Mouse (Mus musculus) spleen, adult 2 months (tissue): ENCODE results near the gene Akap10. TPM values are rescaled to one million over a fixed set of nuclear protein-coding genes. Genes with fewer than 3 reads are reported as not detected.
"Not testable (repeated sequence)": the region's sequence is repeated elsewhere in the genome, so short reads cannot be mapped to it uniquely, and the experiment has no call there.

Source experiments
- DNase-seq, 2 experiments: peaks; one replicate each; pipeline versions ENCODE4 v3.0.0 to v3.0.0-alpha.2; 2012 to 2021; ENCODE audit warnings: low spot score in 2 of 2, low read depth in 1 of 2
- H3K27ac ChIP-seq: fragments of 200-500 bp; 2 replicates; pipeline ENCODE4 v1.5.1; 2012; ENCODE audit warnings: low read length, inconsistent platforms; ENCODE audit not compliant: insufficient read depth
- H3K27me3 ChIP-seq: fragments of 200-500 bp; 2 replicates; pipeline ENCODE4 v1.6.1; 2012; ENCODE audit warnings: mild to moderate bottlenecking, moderate library complexity, low read length, inconsistent platforms; ENCODE audit not compliant: control insufficient read depth, insufficient read depth
- H3K36me3 ChIP-seq: fragments of 200-500 bp; 2 replicates; pipeline ENCODE4 v1.6.1; 2012; ENCODE audit warnings: mild to moderate bottlenecking, low read length, inconsistent platforms; ENCODE audit not compliant: control insufficient read depth, insufficient read depth
- H3K4me1 ChIP-seq: fragments of 200-500 bp; 2 replicates; pipeline ENCODE4 v1.6.1; 2011; ENCODE audit warnings: inconsistent platforms; ENCODE audit not compliant: control insufficient read depth, insufficient read depth, insufficient read length
- H3K4me3 ChIP-seq: fragments of 200-500 bp; 2 replicates; pipeline ENCODE4 v1.5.1; 2011; ENCODE audit warnings: mild to moderate bottlenecking, inconsistent platforms; ENCODE audit not compliant: insufficient read depth, insufficient read length; ENCODE audit errors: extremely low read depth
- CTCF ChIP-seq: fragments of 200-500 bp; IDR thresholded peaks from 2 replicates; pipeline ENCODE4 v1.5.1; 2011; ENCODE audit warnings: mild to moderate bottlenecking, inconsistent platforms; ENCODE audit not compliant: insufficient read depth, insufficient read length, insufficient replicate concordance; ENCODE audit errors: extremely low read depth
- POLR2A ChIP-seq: fragments of 200-500 bp; IDR thresholded peaks from 2 replicates; pipeline ENCODE4 v1.6.1; 2011; ENCODE audit warnings: low read depth, low read length, inconsistent platforms
- WGBS: fragments of 180-500 bp; shearing (Covaris S2); methylation state at CpG from one replicate; pipeline ENCODE4 v1.1.7; 2018; 5-methylcytosine and 5-hydroxymethylcytosine counted together
- polyA plus RNA-seq: library from polyadenylated mRNA; depleted of rRNA; stranded (reverse); fragments of >200 nt; gene quantifications from 2 replicates; pipeline ENCODE4 v1.2.3, GENCODE M21; 2012

The Akap10 gene
- polyA plus RNA-seq, 1 experiment = 10.9 TPM

DNA sequence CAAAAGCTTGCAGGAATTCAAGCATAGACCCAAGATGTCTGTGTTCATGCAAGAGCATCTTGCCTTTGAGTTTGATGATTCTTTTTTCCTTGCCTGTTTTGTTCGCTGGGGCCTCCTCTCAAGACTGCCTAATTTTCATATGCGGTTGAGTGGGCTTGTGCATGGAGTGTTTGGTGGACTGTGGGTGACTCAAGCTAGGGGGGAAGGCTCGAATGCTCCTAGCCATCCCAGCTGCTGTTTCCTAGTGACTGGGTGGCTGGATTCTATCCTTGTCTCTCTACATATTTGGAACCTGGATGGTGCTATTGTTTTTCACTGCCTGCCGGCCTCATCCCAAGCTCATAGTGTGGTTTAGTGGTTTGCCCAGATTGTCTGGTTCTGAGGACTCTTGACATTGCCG is 34.6 kb upstream of the Akap10 start:
- no peaks in the 10 kb centered on the region for H3K36me3 ChIP-seq
- no peak overlapping the region for H3K4me3 ChIP-seq
- WGBS = 93% methylated on average over 5 of the region's 5 CpGs
- H3K27ac ChIP-seq = no peak overlapping the region
- no peak for DNase-seq
- no peaks in the 10 kb centered on the region for H3K27me3 ChIP-seq
- no peaks in the 10 kb centered on the region for H3K4me1 ChIP-seq
- no peak for TF ChIP-seq POLR2A
- no peak for TF ChIP-seq CTCF

DNA sequence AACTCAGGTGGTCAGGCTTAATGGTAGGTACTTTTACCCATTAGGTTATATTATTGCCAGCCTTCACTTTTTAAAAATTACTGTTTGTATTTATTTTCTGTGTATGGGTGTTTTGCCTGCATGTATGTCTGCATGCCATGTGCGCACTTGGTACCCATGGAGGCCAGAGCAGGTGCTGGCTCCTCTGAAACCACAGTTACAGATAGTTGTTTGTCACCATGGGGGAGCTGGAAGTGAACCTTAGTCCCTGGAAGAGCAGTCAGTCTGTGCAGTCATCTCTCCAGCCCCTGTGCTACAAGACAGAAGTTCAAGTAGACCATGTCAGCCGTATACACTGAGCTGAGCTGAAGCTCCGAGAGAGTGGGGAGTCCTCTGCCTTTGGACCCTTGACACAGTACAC is 33.1 kb upstream of the Akap10 start:
- 92% methylated on average over 3 of the region's 3 CpGs for WGBS
- Histone ChIP-seq H3K27ac (no peak overlapping the region), H3K4me3 (no peak overlapping the region), H3K4me1 (no peaks in the 10 kb centered on the region), H3K27me3 (no peaks in the 10 kb centered on the region), H3K36me3 (no peaks in the 10 kb centered on the region)
- TF ChIP-seq POLR2A (no peak), CTCF (no peak)
- no peak for DNase-seq

- Histone ChIP-seq H3K27ac (no peak overlapping the region), H3K27me3 (peaks cover 2% of the 10 kb centered on the region; the same call in 1 of the 2 replicates), H3K4me1 (no peaks in the 10 kb centered on the region), H3K4me3 (no peak overlapping the region), H3K36me3 (no peaks in the 10 kb centered on the region)
- WGBS = 18% methylated on average over 6 of the region's 6 CpGs
- no peak for TF ChIP-seq POLR2A
- TF ChIP-seq CTCF = no peak
- DNase-seq = no peak
Observed at GRCm38 (mm10) chr11:61962684-61963083, 32.6 kb upstream of the Akap10 start.

DNA sequence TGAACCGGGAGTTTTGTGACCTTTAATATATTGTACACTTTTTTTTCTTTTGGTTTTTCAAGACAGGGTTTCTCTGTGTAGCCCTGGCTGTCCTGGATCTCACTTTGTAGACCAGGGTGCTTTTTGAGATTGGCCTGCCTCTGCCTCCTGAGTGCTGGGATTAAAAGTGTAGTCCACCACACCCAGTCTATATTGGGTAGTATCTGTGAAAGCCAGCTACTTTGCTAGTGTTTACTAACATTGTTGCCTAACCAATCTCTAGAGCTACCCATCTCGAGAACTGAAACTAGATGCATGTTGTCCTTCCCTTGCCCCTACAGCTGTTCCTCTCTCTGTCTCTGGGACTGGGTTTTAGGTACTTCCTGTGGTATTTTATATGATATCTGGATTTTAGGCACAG is 30.0 kb upstream of the Akap10 start:
- 72% methylated on average over 2 of the region's 2 CpGs for WGBS
- Histone ChIP-seq H3K36me3 (no peaks in the 10 kb centered on the region), H3K27ac (no peak overlapping the region), H3K4me1 (peaks cover 6% of the 10 kb centered on the region), H3K4me3 (no peak overlapping the region), H3K27me3 (peaks cover 7% of the 10 kb centered on the region)
- no peak for DNase-seq
- TF ChIP-seq CTCF = no peak
- no peak for TF ChIP-seq POLR2A

- H3K4me3 ChIP-seq, H3K36me3 ChIP-seq, H3K4me1 ChIP-seq, DNase-seq, H3K27me3 ChIP-seq, H3K27ac ChIP-seq: not testable (repeated sequence)
- 64% methylated on average over 6 of the region's 6 CpGs for WGBS
Observed at GRCm38 (mm10) chr11:61958706-61959105, 28.7 kb upstream of the Akap10 start.

DNA sequence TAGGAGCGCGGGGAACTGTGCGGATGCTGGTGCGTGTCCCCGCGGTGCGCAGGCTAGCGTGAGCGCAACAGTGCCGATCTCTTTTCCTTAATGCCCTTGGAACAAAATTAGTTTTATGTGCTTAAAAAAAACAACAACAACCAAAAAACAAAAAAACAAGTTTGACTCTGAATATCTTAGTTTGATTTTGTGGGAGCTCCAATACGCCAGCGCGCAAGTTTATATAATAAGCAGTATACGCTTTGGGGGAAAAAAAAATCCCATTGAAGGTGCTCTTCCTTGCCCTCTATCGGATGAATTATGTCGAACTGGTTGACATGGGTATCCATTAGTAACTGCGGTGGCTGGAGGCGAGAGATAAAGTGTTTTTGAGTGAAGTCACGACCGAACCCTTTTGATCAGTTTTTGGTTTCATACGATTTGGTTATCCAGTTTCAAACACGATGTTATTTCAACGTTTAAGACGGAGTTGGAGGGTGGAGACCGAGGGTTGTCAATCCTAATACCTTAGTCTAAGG is 27.3 kb upstream of the Akap10 start:
- Histone ChIP-seq H3K36me3 (no peaks in the 10 kb centered on the region), H3K27ac (peak overlapping the region; percentile 64; the same call in 1 of the 2 replicates), H3K4me1 (peaks cover 6% of the 10 kb centered on the region), H3K4me3 (peak overlapping the region; percentile 68), H3K27me3 (peaks cover 7% of the 10 kb centered on the region)
- 5% methylated on average over 25 of the region's 25 CpGs for WGBS
- DNase-seq = no peak
- TF ChIP-seq POLR2A = no peak
- no peak for TF ChIP-seq CTCF

DNA sequence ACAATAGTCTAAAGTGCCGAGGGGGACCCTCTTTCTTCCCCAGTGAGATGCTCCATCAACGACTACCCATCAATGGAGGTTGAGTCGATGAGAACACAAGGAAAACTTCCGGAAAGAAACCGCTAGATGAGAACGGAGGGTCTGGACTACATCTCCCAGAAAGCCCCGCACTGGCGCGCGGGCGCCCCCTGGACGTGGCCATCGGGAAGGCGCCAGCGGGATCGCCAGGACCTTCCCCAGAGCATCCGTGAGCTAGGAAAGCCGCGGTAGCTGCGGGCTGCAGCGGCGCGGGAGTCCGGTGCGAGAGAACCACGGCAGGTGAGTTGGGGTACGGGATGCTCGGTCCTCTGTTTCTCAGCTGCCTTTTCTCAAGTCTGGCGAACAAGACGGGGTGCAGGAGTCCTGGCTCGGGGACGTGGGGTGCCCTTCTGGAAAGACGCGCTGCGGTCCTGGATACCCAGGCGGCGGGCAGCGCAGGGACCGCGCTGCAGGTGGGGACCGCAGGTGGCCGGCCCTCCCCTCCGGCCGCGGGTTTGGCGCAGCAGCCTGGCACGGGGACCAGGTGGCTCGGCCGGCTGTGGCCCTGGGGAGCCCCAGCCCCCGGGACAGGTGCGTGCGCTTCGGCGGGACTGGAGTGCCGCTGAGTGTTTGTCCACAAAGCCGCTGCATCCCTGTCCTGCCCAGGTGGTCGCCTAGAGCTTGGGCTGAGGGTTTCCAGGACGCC is 26.7 kb upstream of the Akap10 start, which contains the start of gene Specc1:
Specc1 (plus strand) TSS at position 192 of the 724 bp plus-strand sequence.
- WGBS = under 1% methylated on average over 57 of the region's 58 CpGs
- Histone ChIP-seq H3K4me1 (peaks cover 6% of the 10 kb centered on the region), H3K27ac (peak within 1 kb of the TSS; percentile 64; the same call in 1 of the 2 replicates), H3K36me3 (no peaks in the 10 kb centered on the region), H3K4me3 (peak within 1 kb of the TSS; percentile 68), H3K27me3 (peaks cover 7% of the 10 kb centered on the region)
- DNase-seq = peak; percentile 26 to 81
- peak; percentile 96 for TF ChIP-seq CTCF
- no peak for TF ChIP-seq POLR2A
